Mouse (Mus musculus) urinary bladder, adult 2 months (tissue): ENCODE measurements around the gene Macrod2. TPM values are rescaled to one million over a fixed set of nuclear protein-coding genes. Genes with fewer than 3 reads are reported as not detected.
A peak's percentile ranks its signal among the peaks of the same experiment; 100 is the strongest.

Source experiments
- DNase-seq: peaks from one replicate; pipeline ENCODE4 v3.0.0; 2022; ENCODE audit warnings: low spot score
- polyA plus RNA-seq: library from polyadenylated mRNA; depleted of rRNA; stranded (reverse); fragments of >200 nt; gene quantifications from 2 replicates; pipeline ENCODE4 v1.2.3, GENCODE M21; 2012

The Macrod2 gene
- polyA plus RNA-seq, 1 experiment, result 3.5 TPM

DNA sequence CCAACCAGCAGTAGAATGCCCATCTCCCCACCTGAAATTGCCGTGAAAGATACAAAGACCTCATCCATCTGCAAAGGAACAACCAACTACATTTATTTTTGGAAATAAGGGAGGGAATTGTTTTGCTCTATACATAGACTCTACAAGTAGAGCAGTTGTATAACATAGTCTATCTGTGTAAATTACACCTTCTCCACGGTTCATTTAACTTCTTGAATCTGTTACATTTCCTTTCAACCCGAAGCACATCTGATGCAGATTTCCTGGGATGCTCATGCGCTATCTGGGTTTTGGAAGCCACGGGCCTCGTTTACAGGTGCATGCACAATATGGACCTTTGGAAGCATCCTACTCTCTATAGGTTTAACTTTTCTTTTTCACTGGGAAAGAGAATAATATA lies 175.8 kb downstream of the Macrod2 start:
- no peak for DNase-seq

DNA sequence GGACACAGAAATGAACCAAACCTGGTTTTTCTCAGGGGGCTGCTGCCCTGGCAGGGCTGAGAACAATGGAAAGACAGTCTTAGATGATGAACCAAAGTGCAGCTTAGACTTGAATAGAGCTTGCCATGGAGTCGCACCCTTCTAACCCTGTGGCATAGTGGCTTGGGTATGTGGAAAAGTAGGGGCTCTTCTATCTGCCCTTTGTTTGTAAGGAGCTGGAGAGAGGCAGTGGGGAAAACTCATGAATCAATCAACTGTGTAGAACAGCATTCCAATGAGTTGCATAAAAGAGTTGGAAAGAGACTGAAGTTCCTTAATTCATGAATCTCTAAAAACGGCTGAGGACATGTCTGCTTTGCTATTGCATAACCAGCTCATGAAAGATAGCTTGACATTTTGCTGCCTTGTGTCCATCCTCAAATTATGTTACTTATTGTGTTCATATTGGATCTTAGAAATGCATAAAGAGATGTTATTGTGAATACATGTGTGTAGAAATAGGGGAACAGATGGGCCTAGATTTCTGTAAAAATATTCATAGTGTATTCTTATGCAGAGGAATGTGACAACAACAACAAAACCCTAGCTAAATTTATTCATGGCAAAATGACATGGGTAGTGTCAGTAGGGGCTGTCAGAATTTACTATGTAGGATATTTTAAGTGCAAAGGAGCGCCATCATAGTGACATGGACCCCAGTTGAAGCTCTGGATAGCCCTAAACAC lies 197.6 kb downstream of the Macrod2 start:
- DNase-seq, result no peak

DNA sequence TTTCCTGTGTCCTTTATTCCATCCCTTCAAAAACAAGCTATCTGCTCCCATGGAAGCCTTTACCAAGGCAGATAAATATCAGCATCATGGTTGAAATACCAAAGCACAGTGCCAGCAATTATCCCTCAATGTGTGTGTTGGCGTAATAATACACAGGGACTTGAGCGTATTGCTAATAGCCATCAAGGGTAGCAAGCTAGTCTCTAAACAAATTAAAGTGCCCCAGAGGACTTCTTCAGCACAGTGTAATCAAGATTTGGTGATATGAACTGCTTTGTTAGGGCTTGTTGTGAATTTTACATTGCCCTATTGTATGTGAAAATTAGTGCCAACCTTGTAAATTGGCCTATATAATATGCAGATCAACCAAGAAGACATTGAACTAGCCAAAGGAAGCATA lies 201.8 kb downstream of the Macrod2 start:
- no peak for DNase-seq

DNA sequence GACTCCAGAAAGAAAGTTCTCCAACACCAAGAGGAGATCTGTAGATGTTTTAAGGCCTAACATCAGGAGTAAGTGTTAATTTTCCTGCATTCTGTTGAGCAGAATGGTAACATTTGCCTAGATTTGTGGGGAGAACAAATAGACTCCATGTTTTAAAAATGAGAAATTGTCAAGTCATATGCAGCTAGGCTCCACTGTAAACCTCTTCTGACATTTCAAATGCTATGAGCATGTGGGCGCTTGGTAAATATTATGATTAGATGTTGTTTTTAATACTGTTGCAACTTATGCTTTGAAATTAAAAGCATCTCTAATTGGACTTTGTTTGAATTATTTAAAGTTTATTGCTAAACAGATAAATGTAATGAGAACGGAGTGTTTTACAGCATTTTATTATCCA lies 220.3 kb downstream of the Macrod2 start:
- DNase-seq, result no peak

DNA sequence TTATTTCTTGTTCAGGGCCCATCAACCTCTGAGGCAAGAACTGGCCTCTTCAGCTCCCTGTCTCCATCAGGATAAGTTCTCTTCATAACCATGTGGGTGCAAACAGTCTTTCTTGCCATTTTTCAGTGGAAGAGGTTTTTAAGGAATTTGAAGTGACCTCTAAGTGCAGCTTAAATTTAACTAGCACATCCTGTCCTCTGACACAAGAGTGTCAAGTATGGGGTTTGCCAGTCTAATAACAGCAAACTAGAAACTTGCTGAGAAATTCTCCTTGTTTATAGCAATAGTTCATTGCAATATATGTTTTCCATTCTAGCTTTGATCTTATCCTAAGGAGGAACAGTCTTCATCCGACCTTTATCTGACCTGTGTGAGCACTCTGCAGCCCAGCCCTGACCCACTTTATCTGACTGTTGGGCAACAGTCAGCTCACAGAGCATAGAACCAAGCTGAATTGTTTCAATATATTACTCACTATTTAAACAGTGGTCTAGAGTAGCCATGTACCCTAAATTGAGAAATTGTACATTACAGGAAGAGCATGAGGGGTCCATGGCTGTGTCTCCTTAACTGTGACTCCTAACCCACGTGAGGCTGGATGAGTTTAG lies 226.7 kb downstream of the Macrod2 start:
- DNase-seq, result no peak

DNA sequence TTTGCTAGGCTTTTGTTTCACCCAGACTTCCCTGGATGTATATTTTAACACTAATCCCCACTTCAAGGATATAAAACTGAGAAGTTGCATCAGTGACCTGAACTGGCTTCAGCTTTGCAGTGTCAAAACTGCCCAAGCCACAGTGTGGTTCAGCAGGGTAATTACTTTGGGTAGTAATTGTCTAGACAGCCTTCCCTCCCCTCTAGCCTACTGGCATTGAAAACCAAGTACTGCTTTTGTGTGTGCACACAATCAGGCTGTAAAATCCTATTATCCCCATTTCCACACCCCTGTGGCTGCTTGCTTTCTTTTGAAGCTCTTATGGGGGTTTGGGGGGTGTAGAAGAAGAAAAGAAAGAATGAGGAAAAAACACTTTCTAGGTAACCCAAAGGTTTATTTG lies 258.4 kb downstream of the Macrod2 start:
- DNase-seq, result no peak

DNA sequence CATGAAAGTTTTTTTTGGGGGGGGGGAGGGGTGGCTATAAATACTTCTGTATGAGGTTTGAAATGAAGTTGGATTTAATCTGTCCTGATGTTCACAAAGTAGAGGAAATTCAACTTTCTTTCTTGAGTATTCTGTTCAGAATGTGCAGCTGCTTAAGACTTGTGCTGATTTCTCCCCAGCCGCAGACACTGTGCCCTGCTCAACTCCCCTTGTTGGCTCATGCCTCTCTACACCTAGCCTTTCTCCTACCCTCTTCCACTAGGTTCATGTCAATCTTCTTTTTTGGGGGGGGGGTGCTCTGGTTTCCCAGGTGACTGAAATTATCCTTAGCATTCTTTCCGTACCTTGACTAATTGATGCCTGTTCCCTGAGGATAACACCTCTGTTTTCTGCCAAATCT lies 258.9 kb downstream of the Macrod2 start:
- no peak for DNase-seq

DNA sequence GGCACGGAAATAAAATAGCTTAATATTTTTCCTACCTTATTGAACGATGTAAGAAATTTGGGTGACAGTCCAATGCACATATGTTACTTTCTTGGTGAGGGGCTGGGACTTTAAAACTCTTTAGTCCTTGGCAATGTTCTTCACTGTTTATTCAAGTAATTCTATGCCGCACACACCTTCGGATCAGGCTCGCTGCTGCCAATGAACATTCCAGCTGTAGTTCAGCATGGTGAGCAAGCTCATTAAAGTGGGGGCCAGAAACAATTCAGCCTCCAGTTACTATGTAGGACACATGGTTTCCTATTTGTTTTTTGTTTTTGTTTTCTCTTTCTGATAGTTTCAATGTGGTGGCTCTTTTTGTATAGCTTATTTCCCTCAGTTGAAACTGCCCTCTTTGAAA lies 267.6 kb downstream of the Macrod2 start:
- no peak for DNase-seq

DNA sequence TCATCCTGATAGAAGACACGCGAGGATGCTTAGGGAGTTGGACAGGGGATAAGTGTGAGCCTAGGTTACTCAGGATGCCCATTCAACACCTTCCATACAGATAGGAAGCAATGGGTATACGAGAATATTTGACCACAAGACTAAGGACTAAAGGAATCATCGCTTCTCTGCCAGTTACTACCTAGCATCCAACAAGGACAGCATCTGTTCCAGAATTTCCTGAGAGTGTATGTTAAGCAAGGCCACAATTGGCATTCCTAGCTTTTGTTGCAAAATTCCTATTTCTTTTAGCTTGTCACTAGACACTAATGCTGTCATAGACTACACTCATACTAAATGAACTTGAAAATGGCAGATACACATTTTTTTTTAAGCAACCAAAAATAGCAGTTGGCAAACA lies 269.3 kb downstream of the Macrod2 start:
- DNase-seq, result no peak

DNA sequence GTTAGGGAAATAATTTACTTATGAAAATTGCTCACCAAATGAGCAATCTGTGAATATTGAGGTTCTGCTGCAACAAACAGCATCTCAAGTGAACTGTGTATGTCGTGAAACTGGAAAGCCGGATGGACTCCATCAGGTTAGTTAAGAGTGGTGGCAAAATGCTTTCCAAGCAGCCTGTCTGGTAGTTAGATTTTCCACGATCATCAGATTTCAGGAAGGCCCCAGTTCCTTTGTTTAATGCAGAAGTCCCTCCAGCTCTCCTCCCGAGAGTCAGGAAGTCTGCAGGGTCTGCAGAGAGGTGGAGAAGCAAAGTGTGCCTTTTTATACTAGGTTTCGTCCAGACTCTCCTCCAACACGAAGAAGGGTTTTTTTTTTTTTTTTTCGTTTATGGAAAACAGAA lies 271.7 kb downstream of the Macrod2 start:
- no peak for DNase-seq

DNA sequence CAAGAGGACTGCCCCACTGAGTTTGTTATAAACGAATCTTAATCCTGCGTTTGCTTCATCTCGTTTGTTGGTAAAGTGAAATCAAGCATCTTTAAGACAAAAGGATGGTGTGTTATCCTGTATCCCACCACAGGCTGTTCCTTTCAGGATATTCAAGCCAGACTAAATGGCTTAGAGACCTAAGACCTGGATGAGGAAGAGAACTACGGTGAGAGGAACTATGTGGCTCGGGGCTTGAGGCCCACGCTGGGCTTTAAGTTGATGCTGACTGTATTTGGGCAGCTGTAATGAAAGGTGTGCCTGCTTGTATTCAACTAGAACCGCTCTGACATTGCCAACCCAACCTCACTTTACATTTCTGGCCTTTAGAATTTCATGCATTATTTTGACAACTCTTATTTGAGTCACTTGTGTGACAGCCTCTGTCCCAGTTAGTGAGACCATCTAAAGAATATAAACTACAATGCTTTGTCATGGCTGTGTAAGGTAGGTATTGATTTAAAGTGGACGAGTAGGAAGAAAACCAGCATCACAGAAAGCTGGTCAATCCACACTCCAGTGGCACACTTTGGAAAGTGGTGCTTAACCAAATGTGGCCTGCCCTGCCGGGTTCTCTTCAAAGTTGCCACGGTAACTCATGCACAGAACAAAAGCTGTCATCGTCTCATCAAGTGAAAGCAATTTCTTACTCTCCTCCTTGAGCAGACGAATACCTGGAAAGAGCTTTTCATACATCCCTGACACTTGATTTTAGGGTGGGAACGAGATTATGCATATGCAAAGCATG lies 272.3 kb downstream of the Macrod2 start:
- no peak for DNase-seq

DNA sequence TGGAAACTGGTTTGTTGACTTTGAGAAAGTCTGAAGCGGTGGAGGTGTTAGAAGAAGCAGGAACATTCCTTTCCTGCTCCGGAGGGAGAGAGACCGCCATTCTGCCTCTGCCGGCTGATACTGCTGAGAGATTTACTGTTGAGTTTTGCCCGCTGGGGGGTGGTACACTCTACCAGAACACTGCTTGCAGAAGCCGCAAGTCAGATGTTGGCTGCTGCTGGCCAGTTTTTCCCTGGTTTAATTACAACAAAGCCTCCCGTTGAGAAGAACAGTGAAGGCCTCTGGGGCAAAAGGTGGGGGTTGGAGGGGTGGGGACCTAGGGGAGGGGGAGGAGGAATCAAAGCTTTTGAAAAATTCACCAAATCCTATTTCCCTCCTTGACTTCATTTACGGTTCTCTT lies 273.2 kb downstream of the Macrod2 start:
- DNase-seq, result peak; percentile 23

DNA sequence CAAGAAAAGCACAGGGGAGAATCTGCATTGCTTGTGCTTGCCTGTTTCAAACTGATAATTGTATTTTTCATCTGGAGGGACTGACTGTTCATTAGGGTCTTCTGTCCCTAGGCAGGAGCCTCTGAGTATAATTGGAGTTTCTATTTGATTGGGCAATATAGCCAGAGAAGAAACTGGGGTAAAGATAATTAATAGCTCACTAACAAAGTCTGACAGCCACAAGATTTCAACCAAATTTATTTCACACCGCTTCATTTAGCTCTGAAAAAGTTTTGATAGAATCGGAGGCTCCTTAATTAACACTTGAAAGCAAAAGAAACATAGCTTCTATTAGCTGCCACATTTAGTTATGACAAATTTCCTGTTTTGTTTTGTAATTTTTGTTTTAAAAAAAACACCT lies 274.0 kb downstream of the Macrod2 start:
- DNase-seq, result no peak

DNA sequence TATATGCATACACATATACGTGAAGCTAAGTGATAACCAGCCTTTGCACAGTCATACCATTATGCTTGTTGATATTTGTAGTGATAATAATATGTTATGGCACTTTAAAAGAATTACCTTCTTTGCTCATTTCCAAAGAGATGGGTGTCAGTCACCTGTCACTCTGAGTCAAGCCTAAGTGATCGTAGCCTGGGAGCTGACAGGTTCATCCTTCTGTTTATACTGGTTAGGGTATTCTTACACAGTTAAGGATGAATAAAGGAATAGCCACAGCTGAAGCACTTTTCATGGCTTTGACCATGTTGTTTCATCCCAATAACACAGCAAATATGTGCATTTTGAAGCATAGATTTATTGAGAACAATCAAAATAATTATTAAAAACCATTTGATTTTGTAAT lies 274.7 kb downstream of the Macrod2 start:
- no peak for DNase-seq

DNA sequence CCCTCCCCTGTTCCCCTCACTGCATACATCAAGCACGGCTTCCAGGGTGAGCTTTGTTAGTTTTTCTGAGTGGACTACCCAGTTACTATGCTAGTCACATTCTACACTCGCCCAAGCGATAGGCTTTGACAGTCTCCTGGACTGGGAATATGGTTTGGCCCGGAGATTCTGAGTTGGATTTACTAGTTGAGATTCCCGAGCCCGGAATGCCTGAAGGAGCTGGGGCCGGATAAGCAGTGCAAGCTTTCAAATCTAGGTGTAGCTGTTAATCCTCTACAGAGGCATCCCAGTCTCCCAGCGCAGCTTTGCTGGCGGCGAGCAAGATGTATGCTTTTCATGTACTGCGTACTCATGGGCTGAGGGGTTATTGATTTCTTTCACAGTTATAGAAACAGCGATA lies 275.3 kb downstream of the Macrod2 start:
- peak; percentile 42 for DNase-seq

DNA sequence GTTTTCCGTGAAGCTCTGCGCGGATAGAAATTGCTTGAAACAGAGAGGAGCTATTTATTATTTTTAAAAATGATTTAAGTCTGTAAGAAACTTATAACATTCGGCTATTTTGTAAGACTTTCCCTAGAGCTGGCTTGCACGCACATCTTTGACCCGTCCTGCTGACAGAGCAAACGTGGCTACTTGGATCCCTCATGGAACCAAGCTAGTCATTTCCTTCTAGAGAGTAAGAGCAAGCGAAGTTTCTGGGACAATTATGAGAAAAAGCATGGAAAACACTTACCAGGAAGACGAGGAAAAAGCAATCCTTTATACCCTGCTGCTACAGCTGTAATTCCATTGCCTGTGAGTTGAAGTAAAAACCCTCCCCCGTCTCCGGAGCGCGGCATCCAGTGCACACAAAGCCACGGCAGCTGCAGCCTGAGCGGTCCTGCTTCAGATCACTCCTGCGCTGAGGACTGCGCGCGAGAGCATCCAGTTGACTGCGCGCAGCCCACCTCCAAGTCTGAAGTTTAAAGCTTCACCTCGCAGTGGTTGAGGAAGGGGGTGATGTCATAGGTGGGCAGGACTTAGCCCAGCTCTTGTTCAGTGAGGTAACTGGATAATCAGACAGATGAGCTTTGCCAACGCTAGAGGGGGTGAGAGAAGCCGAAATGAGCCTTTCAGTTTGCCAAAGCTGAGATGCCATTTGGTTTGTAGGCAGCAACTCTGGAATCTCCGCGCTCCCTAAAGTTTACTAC lies 276.0 kb downstream of the Macrod2 start, which contains the start of gene Flrt3:
Gene Flrt3, minus strand, starts transcription at position 507 of the 740 bp plus-strand sequence.
- DNase-seq, result peak; percentile 66

DNA sequence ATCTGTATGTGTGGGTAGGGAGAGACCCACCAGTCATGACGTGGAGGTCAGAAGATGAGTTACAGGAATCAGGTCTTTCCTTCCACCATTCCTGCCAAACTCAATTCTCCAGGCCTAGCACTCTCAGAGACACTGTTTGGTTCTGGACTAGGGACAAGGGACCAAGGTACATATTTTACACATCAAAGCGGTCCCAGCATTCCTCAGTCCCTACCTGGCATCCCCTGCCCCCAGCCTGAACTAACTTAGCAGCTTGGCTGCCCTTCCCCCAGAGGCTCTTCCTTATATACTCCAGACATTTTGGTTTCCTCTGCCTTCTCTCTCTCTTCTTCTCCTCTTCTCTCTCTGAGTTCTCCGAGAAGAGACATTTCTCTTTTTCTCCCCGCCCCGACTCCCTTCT lies 278.4 kb downstream of the Macrod2 start:
- no peak for DNase-seq

DNA sequence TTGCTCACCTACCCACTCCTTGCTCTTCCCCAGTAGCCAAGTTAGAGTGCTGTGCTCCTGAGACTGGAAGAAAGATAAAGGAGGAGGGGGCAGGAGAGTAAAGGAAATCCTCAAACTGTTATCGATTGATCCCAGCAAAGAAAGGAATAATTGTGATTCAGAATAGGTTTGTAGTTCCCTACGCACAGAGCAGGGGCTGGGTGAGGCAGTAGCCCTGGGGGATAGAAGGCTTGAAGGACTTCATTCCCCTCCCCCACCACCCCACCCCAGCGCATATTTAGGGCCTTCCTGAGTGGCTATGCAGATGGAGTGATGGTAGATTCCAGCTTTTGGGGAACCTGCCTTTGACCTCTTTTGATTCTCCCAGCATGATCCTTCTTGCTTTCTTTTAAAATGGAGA lies 281.6 kb downstream of the Macrod2 start:
- DNase-seq, result no peak

DNA sequence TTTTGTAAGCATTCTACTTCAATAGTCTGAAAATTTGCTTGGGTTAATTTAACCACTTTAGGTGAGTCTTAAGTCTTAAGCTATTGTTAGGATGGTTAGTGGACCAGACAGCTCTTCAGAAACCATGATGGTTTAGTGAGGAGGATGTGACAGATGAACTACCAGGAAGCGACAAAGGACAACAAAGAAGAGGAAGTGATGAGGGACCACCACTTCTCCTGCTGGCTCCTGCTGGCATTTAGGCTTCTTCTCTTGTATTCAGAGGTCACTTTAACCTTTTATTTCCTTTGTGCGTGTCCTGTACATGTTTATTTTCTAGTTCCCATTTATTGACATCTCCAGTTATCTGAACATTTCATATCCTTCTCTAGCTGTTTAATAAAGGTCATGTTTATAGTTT lies 295.8 kb downstream of the Macrod2 start:
- DNase-seq, result no peak

DNA sequence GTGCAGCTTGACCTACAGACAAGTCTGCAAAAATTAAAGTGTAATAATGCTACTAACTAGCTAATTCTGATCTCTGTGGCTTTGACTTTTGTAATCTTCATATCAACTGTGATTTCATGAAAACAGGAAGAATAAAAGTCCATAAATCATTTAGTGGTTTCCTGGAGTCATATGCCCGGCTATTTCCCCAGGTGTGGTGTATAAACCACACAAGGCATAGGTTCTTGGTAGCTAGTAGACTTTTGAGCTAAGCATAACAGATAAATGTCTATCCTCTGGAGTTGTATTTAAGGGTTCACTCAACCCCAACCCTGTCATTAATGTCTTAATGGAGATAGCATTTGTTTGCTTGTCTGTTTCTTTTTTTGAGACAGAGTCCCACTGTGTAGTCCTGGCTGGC lies 296.3 kb downstream of the Macrod2 start:
- no peak for DNase-seq

DNA sequence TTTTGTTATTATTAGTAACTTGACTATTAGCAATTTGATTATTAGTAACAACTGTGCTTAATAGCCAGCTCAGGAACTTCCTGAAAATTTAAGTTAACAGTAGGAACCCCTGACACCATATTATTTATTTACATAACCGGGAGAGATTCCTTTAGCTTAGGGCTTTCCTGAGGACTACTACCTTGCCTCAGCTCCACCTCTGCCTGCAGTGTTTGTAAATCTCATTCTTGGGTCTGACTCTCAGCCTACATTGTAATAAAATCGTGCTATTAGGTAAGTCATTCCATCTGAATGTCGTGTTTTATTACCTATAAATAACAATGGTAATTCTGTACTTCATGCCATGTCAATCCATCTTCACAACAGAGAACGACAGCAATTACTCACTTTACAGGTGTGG lies 297.4 kb downstream of the Macrod2 start:
- no peak for DNase-seq

DNA sequence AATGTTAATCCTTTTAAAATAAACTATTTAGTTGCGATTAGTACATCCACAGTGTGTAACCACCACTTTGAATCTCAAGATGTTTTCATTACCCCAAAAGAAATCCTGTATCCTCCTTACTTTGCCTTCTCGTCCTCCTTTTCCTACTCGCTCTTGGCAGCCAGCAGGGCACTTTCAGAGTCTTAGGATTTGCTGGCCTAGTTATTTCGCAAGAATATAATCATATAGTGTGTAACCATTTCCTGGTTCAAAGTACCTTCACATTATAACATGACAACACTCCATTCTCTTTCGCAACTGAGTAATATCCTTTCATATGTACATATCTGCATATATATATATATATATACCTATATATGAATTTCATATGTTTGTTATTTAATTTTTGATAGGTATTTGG lies 298.7 kb downstream of the Macrod2 start:
- no peak for DNase-seq
